Mouse (Mus musculus) embryonic facial prominence, embryonic 10.5 days (tissue): ENCODE results near the gene Dtnb. TPM values are rescaled to one million over a fixed set of nuclear protein-coding genes. Genes with fewer than 3 reads are reported as not detected.
A peak's percentile ranks its signal among the peaks of the same experiment; 100 is the strongest.

Source experiments
- DNase-seq: peaks from one replicate; pipeline ENCODE4 v3.0.0-alpha.2; 2017; ENCODE audit warnings: low spot score
- H3K27ac ChIP-seq: fragments of 300-500 bp; sonication (generic); replicated peaks from 2 replicates; pipeline ENCODE4 v1.5.1; 2016; ENCODE audit warnings: mild to moderate bottlenecking
- H3K27me3 ChIP-seq: fragments of 300-500 bp; sonication (generic); replicated peaks from 2 replicates; pipeline ENCODE4 v1.6.1; 2016; ENCODE audit warnings: low read depth, mild to moderate bottlenecking; ENCODE audit not compliant: poor library complexity, severe bottlenecking
- H3K36me3 ChIP-seq: fragments of 300-500 bp; sonication (generic); replicated peaks from 2 replicates; pipeline ENCODE4 v1.6.1; 2016; ENCODE audit warnings: mild to moderate bottlenecking, moderate library complexity
- H3K4me1 ChIP-seq: fragments of 300-500 bp; sonication (generic); 2 replicates; pipeline ENCODE4 v1.6.1; 2016
- H3K4me3 ChIP-seq: fragments of 300-500 bp; sonication (generic); 2 replicates; pipeline ENCODE4 v1.5.1; 2016; ENCODE audit warnings: mild to moderate bottlenecking, moderate library complexity
- H3K9me3 ChIP-seq: fragments of 300-500 bp; sonication (generic); 2 replicates; pipeline ENCODE4 v1.6.1; 2016; ENCODE audit warnings: mild to moderate bottlenecking
- WGBS: fragments of 180-500 bp; shearing (Covaris S2); methylation state at CpG from one replicate; pipeline ENCODE4 v1.1.7; 2016; 5-methylcytosine and 5-hydroxymethylcytosine counted together
- polyA plus RNA-seq: library from polyadenylated mRNA; unstranded; fragments of >200 nt; fragmentation: Nextera tagmentation; extraction: Ambion mirVana; gene quantifications from 2 replicates; pipeline ENCODE4 v1.2.1, GENCODE M21; 2016

The Dtnb gene
- polyA plus RNA-seq, 1 experiment from 2014 or later, result 43.2 TPM

DNA sequence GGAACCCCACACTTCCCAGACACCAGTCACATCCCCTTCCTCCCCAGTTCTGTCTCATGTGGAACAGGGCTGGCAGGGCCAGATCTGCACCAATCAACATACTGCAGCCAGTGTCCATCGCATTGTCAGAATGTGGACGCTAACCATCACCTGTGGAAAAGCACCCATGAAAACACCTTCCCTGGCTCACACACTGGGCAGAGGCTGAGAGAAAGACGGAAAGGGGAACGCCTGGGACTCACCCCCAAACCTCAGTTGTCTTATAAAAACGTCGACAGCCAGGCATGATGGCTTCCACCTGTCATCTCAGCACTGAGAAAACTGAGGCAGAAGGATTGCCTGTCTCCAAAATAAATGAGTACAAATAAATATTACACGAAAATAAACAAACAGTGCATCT lies 219.1 kb downstream of the Dtnb start:
- Histone ChIP-seq H3K27me3 (peaks cover 32% of the 10 kb centered on the region), H3K36me3 (no peaks in the 10 kb centered on the region), H3K9me3 (no peaks in the 10 kb centered on the region), H3K4me1 (peaks cover 47% of the 10 kb centered on the region), H3K4me3 (peak overlapping the region; percentile 55; the same call in 1 of the 2 replicates), H3K27ac (no peak overlapping the region)
- DNase-seq, result no peak
- 60% methylated on average over 7 of the region's 7 CpGs for WGBS

DNA sequence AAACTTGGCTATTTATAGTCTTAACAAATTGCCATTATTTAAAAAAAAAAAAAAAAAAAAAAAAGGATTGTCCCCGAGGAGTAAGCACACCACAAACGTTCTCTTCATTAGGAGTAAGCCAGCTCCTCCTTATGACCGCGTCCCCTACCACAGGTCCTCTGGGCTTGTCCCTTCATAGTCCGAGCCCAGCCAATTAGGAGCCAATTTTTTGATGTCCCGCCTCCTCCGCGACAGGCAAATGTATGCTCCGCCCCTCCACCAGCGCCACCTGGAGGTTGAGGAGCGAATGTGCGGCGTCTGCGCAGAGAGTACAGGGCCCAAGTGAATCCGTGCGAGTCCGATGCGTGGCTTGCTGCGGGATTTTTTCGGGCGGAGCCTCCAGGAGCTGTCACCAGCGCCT lies 219.6 kb downstream of the Dtnb start:
- H3K4me1 ChIP-seq, result peaks cover 42% of the 10 kb centered on the region
- H3K4me3 ChIP-seq, result peak overlapping the region; percentile 55
- H3K9me3 ChIP-seq, result no peaks in the 10 kb centered on the region
- peak overlapping the region; percentile 65 for H3K27ac ChIP-seq
- H3K36me3 ChIP-seq, result no peaks in the 10 kb centered on the region
- H3K27me3 ChIP-seq, result peaks cover 32% of the 10 kb centered on the region
- peak; percentile 93 for DNase-seq
- WGBS, result under 1% methylated on average over 22 of the region's 22 CpGs

DNA sequence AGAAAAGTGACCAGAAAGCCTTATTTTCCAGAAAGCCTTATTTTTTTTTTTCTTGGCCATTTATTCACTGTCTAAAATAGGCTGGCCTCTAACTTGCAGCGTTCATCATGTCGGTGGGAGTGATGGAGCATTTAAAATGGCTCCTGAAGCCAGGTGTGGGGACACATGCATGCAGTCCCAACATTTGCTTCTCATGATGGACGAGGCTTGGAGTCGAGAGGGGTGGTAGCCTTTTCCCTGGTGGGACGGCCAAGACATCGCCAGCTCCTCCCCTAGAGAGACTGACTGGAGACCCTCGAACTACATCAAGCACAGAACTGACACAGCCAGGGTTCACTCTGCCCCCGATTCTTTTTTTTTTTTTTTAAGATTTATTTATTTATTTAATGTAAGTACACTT lies 220.1 kb downstream of the Dtnb start:
- WGBS, result 22% methylated on average over 8 of the region's 8 CpGs

DNA sequence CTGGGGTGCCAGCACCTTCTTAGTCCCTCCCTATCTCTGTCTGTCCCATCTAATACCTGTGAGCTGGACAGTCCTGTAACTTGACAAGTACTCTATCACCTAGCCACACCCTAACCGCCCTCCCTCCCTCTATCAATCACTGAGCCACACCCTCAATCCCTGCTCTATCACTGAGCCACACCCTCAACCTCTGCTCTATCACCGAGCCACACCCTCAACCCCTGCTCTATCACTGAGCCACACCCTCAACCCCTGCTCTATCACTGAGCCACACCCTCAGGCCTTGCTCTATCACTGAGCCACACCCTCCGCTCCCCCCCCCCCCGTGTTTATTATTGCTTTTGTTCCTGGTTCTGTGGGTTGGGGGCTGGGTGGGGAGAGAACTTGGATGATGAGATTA lies 223.4 kb downstream of the Dtnb start:
- Histone ChIP-seq H3K27me3 (peaks cover 32% of the 10 kb centered on the region), H3K4me3 (no peak overlapping the region)
- WGBS, result 43% methylated on average over 4 of the region's 4 CpGs

More for the DNA sequence above, 220.1 kb downstream of the Dtnb start:
- peak overlapping the region; percentile 55 for H3K4me3 ChIP-seq
- H3K4me1 ChIP-seq, result peaks cover 37% of the 10 kb centered on the region
- H3K27me3 ChIP-seq, result peaks cover 32% of the 10 kb centered on the region
- H3K27ac ChIP-seq, result peak overlapping the region; percentile 65
- no peaks in the 10 kb centered on the region for H3K9me3 ChIP-seq
- H3K36me3 ChIP-seq, result no peaks in the 10 kb centered on the region
- peak; percentile 25 for DNase-seq

DNA sequence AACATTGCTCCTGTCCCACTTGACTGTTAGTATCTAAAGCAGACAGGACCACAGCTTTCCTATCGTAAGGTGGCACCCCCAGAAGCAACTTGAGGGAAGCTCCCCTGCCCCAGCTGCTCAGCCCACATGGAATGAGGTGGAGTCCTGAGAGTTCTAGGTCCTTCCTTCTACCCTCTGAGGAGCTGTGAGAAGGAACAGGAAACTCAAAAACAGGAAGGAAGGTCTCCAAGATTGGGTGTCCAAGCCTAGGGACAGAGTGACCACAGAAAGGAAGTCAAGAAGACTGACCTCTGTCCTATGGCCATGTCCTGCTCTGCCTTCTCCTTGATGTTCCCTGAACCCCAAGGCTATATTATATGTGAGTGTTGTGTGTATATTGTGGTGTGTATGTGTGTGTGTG lies 227.4 kb downstream of the Dtnb start:
- Histone ChIP-seq H3K36me3 (no peaks in the 10 kb centered on the region), H3K4me1 (no peaks in the 10 kb centered on the region), H3K4me3 (no peak overlapping the region), H3K27me3 (peaks cover 37% of the 10 kb centered on the region), H3K9me3 (no peaks in the 10 kb centered on the region), H3K27ac (no peak overlapping the region)
- no peak for DNase-seq
- WGBS, result 77% methylated on average over 1 of the region's 1 CpGs

More for the DNA sequence above, 223.4 kb downstream of the Dtnb start:
- no peak for DNase-seq
- Histone ChIP-seq H3K9me3 (no peaks in the 10 kb centered on the region), H3K27ac (no peak overlapping the region), H3K36me3 (no peaks in the 10 kb centered on the region), H3K4me1 (peaks cover 11% of the 10 kb centered on the region)

DNA sequence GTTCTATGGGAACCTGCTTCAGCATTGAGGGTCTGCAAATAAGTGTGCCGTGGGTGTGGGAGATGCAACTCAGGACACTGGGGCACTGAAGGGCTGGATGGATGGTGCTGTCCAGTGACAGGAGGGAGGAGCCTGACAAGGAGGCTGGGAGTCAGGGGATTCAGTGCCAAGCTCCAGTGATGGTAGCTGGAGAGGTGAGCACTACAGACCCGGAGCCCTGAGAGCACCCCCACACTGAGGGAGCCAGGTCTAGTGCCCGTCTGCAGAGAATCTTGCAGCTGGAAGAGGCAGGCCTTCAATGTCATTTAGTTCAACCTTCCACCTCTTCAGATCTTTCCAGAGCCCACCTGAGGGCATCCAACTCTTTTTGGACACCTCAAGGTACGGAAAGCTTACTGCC lies 233.7 kb downstream of the Dtnb start, which contains the start of gene Dnmt3a:
TSS of gene Dnmt3a (plus strand) at position 156 of the 400 bp plus-strand sequence.
- H3K9me3 ChIP-seq, result no peaks in the 10 kb centered on the region
- peaks cover 46% of the 10 kb centered on the region for H3K4me1 ChIP-seq
- H3K36me3 ChIP-seq, result no peaks in the 10 kb centered on the region
- peaks cover 80% of the 10 kb centered on the region for H3K27me3 ChIP-seq
- 20% methylated on average over 4 of the region's 4 CpGs for WGBS
- peak within 1 kb of the TSS; percentile 89 for H3K27ac ChIP-seq
- peak within 1 kb of the TSS; percentile 81 for H3K4me3 ChIP-seq
- no peak for DNase-seq

DNA sequence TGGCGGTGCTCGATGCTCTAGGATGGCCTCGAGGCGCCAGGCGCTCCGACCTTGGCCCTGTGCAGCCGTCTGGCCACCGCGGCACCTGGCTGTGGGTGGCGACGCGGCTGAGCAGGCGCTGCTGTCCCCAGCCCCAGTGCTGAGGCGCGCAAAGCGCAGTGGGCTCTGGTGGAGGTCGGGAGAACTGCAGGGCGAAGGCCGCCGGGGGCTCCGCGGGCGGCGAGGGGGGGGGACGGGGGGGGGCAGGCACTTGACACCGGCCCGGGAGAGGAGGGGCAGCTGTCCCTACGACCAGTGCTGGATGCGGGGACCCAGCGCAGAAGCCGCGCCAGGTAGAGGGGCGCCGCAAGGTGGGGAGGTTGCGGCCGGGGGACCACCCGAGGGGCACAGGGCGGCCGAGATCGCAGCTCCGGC lies 234.1 kb downstream of the Dtnb start:
- Histone ChIP-seq H3K4me3 (peak overlapping the region; percentile 81), H3K4me1 (peaks cover 50% of the 10 kb centered on the region), H3K27ac (peak overlapping the region; percentile 89), H3K27me3 (peaks cover 83% of the 10 kb centered on the region), H3K36me3 (no peaks in the 10 kb centered on the region), H3K9me3 (no peaks in the 10 kb centered on the region)
- DNase-seq, result peak; percentile 90
- under 1% methylated on average over 41 of the region's 41 CpGs for WGBS

DNA sequence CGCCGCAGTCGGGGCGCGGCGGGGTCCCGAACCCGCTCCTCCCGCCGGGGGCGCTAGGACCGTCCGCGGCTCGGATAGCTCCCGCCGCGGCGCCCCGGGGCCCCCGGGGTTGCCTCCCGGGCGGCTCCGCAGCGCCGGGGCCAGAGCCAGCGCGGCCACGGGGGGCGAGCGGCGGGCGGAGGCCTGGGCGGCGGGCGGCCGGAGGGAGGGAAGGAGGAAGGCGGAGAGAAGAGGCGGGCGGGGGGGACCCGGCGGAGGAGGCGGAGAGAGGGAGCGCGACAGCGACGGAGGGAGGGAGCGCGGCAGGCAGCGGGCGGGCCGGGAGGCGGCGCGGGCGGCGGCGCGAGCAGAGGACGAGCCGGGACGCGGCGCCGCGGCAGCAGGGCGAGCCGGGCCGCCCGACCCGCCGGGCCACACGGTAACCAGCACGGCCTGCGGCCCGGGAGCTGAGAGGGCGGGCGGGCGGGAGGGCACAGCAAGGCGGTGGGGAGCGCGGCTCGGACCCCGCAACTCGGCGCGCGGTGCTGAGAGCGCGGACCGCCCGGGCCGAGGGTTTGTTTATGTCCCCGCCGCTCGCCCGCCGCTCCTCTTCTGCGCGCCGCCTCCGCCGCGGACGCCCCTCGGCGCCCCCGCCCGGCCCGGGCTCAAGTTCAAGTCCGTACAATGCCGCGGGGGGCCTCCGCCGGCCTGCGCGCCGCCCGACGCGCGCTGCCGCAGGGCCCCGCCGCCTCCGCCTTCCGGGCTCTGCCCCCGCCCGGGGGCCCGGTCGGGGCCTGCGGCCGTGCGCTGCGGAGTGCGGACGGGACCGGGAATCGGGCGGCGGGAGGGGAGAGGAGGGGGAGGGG lies 234.7 kb downstream of the Dtnb start:
- DNase-seq, result peak; percentile 73
- Histone ChIP-seq H3K27me3 (peaks cover 84% of the 10 kb centered on the region), H3K9me3 (no peaks in the 10 kb centered on the region), H3K27ac (peak overlapping the region; percentile 89), H3K4me3 (peak overlapping the region; percentile 81), H3K36me3 (no peaks in the 10 kb centered on the region), H3K4me1 (peaks cover 57% of the 10 kb centered on the region)
- WGBS, result under 1% methylated on average over 130 of the region's 141 CpGs

DNA sequence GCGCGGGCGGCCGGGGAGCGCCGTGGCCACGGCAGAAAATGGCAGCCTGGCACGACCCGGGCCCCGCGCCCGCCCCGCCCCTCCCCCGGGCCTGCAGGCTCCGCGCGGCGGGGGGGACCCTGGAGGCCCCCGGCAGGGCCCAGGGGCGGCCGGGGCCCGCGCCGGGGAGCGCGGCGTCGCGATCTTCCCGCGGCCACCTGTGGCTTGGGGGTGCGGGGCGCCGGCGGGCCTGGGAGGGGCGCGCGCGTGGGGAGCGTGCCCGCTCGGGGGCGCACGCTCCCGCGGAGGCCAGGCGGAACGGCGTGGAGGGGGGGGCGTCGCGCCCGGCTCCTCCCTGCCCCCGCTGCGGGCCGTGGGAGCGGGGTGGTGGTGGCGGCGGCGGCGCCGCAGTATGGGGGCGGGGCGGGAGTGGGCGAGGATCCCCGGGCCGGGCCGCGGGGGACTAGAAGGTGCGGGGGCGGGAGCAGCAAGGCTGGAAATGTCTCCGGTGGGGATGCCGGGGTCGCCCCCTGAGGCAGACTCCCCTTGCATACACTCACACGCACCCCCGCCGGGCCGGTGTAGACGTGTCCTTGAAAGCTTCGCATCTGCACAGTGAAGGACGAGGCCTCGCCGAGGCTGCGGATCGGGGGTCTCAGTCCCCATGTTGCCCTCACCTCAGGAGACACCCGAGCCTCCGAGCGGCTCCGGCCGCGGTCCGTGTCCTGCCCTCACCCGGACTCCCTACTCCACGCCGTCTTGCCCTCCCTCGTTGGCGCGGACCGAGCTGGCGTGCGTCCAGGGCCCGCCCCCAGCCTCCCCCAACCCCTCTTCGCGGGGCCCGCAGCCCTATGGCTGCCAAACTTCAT lies 235.6 kb downstream of the Dtnb start:
- H3K36me3 ChIP-seq, result no peaks in the 10 kb centered on the region
- WGBS, result under 1% methylated on average over 95 of the region's 105 CpGs
- H3K4me3 ChIP-seq, result peak overlapping the region; percentile 81
- DNase-seq, result peak; percentile 64
- peak overlapping the region; percentile 89 for H3K27ac ChIP-seq
- H3K9me3 ChIP-seq, result no peaks in the 10 kb centered on the region
- peaks cover 64% of the 10 kb centered on the region for H3K4me1 ChIP-seq
- H3K27me3 ChIP-seq, result peaks cover 76% of the 10 kb centered on the region

DNA sequence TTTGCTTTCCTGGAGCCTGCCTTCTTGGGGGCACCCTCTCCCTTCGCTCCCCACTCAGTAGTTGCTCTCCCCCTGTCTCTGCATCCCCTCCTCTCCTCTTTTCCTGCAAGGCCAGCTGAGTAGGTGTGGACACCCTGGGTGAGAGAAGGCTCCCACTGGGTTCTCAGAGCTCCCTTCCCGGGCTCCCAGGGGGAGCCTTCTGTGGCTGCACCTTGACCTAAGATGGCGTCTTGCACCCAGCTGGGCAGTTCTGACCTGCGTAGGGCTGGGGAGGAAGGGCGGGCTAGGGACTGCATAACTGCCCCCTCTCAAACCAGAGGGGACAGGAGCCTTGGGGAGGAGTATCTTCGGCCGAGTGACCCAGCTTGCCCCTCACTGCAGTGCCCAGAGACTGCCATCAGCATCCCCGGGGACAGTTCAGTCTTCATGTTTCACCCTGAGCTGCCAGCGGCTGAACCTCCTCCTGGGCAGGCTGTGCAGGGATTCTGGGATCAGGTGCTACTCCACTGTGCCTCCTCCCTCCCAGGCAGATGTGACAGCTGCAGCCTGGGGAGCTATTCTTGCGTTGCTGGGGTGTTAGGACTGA lies 236.3 kb downstream of the Dtnb start:
- Histone ChIP-seq H3K27ac (peak overlapping the region; percentile 89), H3K4me3 (peak overlapping the region; percentile 81), H3K27me3 (peaks cover 70% of the 10 kb centered on the region), H3K9me3 (no peaks in the 10 kb centered on the region), H3K4me1 (peaks cover 64% of the 10 kb centered on the region), H3K36me3 (no peaks in the 10 kb centered on the region)
- peak; percentile 36 for DNase-seq
- WGBS, result 4% methylated on average over 10 of the region's 10 CpGs

DNA sequence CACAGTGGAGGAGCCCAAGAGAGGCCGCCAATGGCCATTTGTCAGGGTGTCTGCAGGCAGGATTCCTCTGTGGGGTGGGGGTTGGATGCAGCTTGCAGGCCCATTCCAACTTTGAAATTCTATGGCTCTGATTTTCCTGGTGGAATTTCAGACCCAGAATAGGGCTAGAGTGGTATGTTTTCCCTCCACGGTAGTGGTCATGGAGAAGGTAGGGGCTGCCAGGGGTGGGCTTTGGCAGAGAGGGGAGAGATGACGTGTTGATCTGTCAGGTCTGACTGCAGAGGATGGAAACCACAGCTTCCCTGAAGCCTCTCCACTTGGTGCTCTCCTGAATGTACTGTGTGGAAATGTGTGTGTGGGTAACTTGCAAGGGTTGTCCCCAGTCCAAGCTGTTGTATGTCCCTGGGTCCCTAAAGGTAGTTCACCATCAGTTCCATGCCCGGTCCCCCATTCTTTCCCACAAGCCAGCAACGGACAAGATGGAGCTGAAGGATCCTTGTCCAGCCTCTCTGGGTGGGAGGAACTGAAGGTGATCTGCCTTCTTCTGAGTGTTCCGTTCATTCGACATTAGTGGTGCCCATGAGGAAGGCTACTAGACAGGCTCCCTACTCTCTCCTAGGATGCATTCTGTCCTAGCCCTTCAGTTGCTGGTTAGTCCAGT lies 237.5 kb downstream of the Dtnb start:
- Histone ChIP-seq H3K4me3 (0 out of 2 replicates have a peak overlapping the region, but pooled peaks have one; percentile 81), H3K27ac (no peak overlapping the region), H3K27me3 (peaks cover 59% of the 10 kb centered on the region), H3K9me3 (no peaks in the 10 kb centered on the region), H3K36me3 (no peaks in the 10 kb centered on the region), H3K4me1 (peaks cover 64% of the 10 kb centered on the region)
- DNase-seq, result no peak
- WGBS, result 72% methylated on average over 7 of the region's 7 CpGs

DNA sequence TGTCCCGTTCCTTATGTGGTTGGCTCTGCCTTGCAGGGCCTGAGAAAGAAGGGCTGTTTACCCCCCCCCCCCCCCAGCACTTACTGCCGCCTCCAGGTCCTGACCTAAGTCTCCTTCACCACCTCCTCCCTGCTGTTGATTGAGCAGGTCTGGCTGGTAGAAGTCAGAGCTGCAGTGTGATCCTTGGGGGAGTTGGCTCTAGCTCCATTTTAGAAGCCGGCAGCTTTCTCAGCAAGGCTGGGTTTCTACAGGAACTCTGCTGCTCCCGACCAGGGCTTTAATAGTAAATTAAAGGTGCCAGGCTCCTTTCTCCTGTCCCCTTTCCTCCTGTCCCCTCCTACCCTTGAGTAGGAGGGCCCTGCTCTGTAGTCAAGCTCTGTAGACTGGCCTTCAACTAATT lies 238.3 kb downstream of the Dtnb start:
- Histone ChIP-seq H3K4me3 (peak overlapping the region; percentile 9; the same call in 1 of the 2 replicates), H3K4me1 (peaks cover 64% of the 10 kb centered on the region), H3K9me3 (no peaks in the 10 kb centered on the region), H3K27ac (no peak overlapping the region), H3K27me3 (peaks cover 57% of the 10 kb centered on the region), H3K36me3 (no peaks in the 10 kb centered on the region; the same call in 1 of the 2 replicates)
- 49% methylated on average over 4 of the region's 4 CpGs for WGBS
- DNase-seq, result no peak
